In the genomic region with DNA sequence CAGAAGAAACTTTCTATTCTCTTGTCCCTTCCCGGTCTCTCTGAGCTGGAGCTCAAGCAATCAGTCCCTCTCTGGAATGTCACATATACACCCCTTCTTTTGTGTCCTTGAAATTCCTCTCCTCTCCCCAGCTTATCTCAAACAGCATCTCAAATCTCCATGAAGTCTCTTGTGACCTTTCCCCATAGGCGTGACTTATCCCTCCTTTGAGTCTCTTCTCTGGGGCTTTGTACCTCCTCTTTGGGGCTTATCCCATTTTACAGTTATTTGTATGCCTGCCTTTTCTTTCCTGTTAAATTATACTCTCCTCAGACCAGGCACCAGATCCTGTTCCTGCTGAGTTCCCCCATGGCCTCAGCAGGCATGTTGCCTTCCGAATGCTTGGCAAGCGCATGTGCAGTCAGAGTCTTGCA, we compare ENCODE assay signal across 28 mouse cellular contexts.
DNase-seq lines count a peak whose midpoint lies in the region; ATAC-seq and TF ChIP-seq lines count a peak whose summit lies in the region.
"Had no signal": no experiment of that assay in that cellular context is flagged by ENCODE, and none has a peak within 500 bp of the region (broad histone marks: within the 10 kb centered on the region; RNA-seq: fewer than 3 reads in every experiment).

No protein-coding gene starts in this region.

- peak; percentile 26 for DNase-seq in embryonic facial prominence, embryonic 14.5 days (ENCODE audit: low spot score)
- DNase-seq in embryonic facial prominence, embryonic 10.5 days (ENCODE audit: low spot score) = no peak
- DNase-seq in midbrain, embryonic 10.5 days (ENCODE audit: low spot score) = peak; percentile 65
- no peak for DNase-seq in midbrain, postnatal 0 days (ENCODE audit: low spot score)
- peak; percentile 52 for DNase-seq in brain, embryonic 14.5 days (ENCODE audit: low read depth)
- DNase-seq in midbrain, embryonic 14.5 days = peak; percentile 61
- no peak for DNase-seq in layer of hippocampus, adult 11-12 months (ENCODE audit: low spot score)
- no peak for DNase-seq in heart, embryonic 10.5 days (ENCODE audit: low spot score)
- DNase-seq: adrenal gland, postnatal 10 days; B cell, adult 2 months; cerebellum, adult 18-20 months; gastrocnemius, postnatal 25 days; heart, adult 18-20 months; heart, postnatal 4 days; kidney, adult 9 months; kidney, postnatal 10 days; lung, embryonic 14.5 days; lung, postnatal 36 days; right cerebral cortex, postnatal 25 days; spleen, adult 18-20 months had no signal

- H3K36me3 ChIP-seq in embryonic facial prominence, embryonic 14.5 days (ENCODE audit: control insufficient read depth, insufficient read depth, low read length) = no peaks in the 10 kb centered on the region
- H3K36me3 ChIP-seq in embryonic facial prominence, embryonic 10.5 days (replicated peaks) = no peaks in the 10 kb centered on the region
- no peaks in the 10 kb centered on the region for H3K36me3 ChIP-seq in midbrain, embryonic 10.5 days
- H3K36me3 ChIP-seq in midbrain, postnatal 0 days (ENCODE audit: insufficient read depth, low read length) = no peaks in the 10 kb centered on the region
- H3K36me3 ChIP-seq in midbrain, embryonic 14.5 days (ENCODE audit: control insufficient read depth, insufficient read depth, low read length) = no peaks in the 10 kb centered on the region
- no peaks in the 10 kb centered on the region for H3K36me3 ChIP-seq in heart, embryonic 10.5 days
- H3K36me3 ChIP-seq: heart, embryonic 12.5 days; limb, embryonic 12.5 days; liver, embryonic 15.5 days; neural tube, embryonic 15.5 days had no signal

- H3K4me2 ChIP-seq in embryonic facial prominence, embryonic 14.5 days (ENCODE audit: low read depth, low read length) = no peak overlapping the region
- no peak overlapping the region for H3K4me2 ChIP-seq in midbrain, postnatal 0 days (ENCODE audit: low read depth, low read length, poor library complexity, severe bottlenecking)
- no peak overlapping the region for H3K4me2 ChIP-seq in midbrain, embryonic 14.5 days (ENCODE audit: low read length)
- H3K4me2 ChIP-seq: heart, embryonic 12.5 days; limb, embryonic 12.5 days; liver, embryonic 15.5 days; lung, embryonic 14.5 days; neural tube, embryonic 15.5 days had no signal

- TF ChIP-seq CTCF in midbrain, postnatal 0 days (IDR thresholded peaks at IDR 0.05) = no peak
- no peak for TF ChIP-seq CTCF in brain, embryonic 14.5 days (IDR thresholded peaks at IDR 0.05; ENCODE audit: borderline replicate concordance, extremely low read depth, insufficient read depth, insufficient read length)

- no peak overlapping the region for H3K9ac ChIP-seq in embryonic facial prominence, embryonic 14.5 days (ENCODE audit: low read depth, low read length)
- H3K9ac ChIP-seq in midbrain, postnatal 0 days (replicated peaks; ENCODE audit: low read length, poor library complexity, severe bottlenecking) = no peak overlapping the region
- no peak overlapping the region for H3K9ac ChIP-seq in midbrain, embryonic 14.5 days (replicated peaks; ENCODE audit: low read length)
- H3K9ac ChIP-seq: heart, embryonic 12.5 days; limb, embryonic 12.5 days; liver, embryonic 15.5 days; lung, embryonic 14.5 days; neural tube, embryonic 15.5 days had no signal

- no peaks in the 10 kb centered on the region for H3K27me3 ChIP-seq in embryonic facial prominence, embryonic 14.5 days (replicated peaks; ENCODE audit: control insufficient read depth, insufficient read depth, low read length)
- H3K27me3 ChIP-seq in embryonic facial prominence, embryonic 10.5 days (replicated peaks; ENCODE audit: low read depth, poor library complexity, severe bottlenecking) = 0 out of 2 replicates have a peak, but pooled peaks cover 4% of the 10 kb centered on the region
- peaks cover 31% of the 10 kb centered on the region; the same call in 1 of the 2 replicates for H3K27me3 ChIP-seq in midbrain, embryonic 10.5 days (ENCODE audit: low read depth, poor library complexity, severe bottlenecking)
- H3K27me3 ChIP-seq in midbrain, postnatal 0 days (ENCODE audit: insufficient read depth, low read length) = no peaks in the 10 kb centered on the region
- no peaks in the 10 kb centered on the region for H3K27me3 ChIP-seq in midbrain, embryonic 14.5 days (ENCODE audit: control insufficient read depth, insufficient read depth, low read length)
- H3K27me3 ChIP-seq in heart, embryonic 10.5 days (ENCODE audit: insufficient read depth, poor library complexity, severe bottlenecking) = peaks cover 7% of the 10 kb centered on the region; the same call in 1 of the 2 replicates
- H3K27me3 ChIP-seq: heart, embryonic 12.5 days; limb, embryonic 12.5 days; liver, embryonic 15.5 days; neural tube, embryonic 15.5 days had no signal

- WGBS in embryonic facial prominence, embryonic 14.5 days = 39% methylated on average over 4 of the region's 4 CpGs
- 34% methylated on average over 4 of the region's 4 CpGs for WGBS in embryonic facial prominence, embryonic 10.5 days
- WGBS in midbrain, embryonic 10.5 days = 8% methylated on average over 4 of the region's 4 CpGs
- WGBS in midbrain, postnatal 0 days = 26% methylated on average over 4 of the region's 4 CpGs
- 7% methylated on average over 4 of the region's 4 CpGs for WGBS in midbrain, embryonic 14.5 days
- 57% methylated on average over 4 of the region's 4 CpGs for WGBS in heart, embryonic 10.5 days

- TF ChIP-seq POLR2A in brain, embryonic 14.5 days (IDR thresholded peaks at IDR 0.05; ENCODE audit: borderline replicate concordance, extremely low read depth, insufficient read depth, insufficient read length, poor library complexity, severe bottlenecking) = no peak

- no peak overlapping the region for H3K27ac ChIP-seq in embryonic facial prominence, embryonic 14.5 days (replicated peaks; ENCODE audit: low read depth, low read length)
- no peak overlapping the region for H3K27ac ChIP-seq in embryonic facial prominence, embryonic 10.5 days (replicated peaks)
- H3K27ac ChIP-seq in midbrain, embryonic 10.5 days (replicated peaks) = no peak overlapping the region
- no peak overlapping the region for H3K27ac ChIP-seq in midbrain, postnatal 0 days (ENCODE audit: low read depth, low read length)
- H3K27ac ChIP-seq in midbrain, embryonic 14.5 days (replicated peaks; ENCODE audit: low read depth, low read length) = no peak overlapping the region
- H3K27ac ChIP-seq in heart, embryonic 10.5 days = no peak overlapping the region
- H3K27ac ChIP-seq: layer of hippocampus, adult 2 months; left cerebral cortex, adult 2 months; limb, embryonic 12.5 days; liver, embryonic 15.5 days; neural tube, embryonic 15.5 days had no signal

- 0 out of 2 replicates have a peak, but pooled peaks have one; percentile 44 for ATAC-seq in embryonic facial prominence, embryonic 14.5 days (ENCODE audit: low read depth)
- no peak for ATAC-seq in midbrain, postnatal 0 days (ENCODE audit: low FRiP score)
- peak; percentile 63; the same call in 1 of the 2 replicates for ATAC-seq in midbrain, embryonic 14.5 days (ENCODE audit: low FRiP score, low TSS enrichment)
- ATAC-seq: forebrain, embryonic 14.5 days; intestine, postnatal 0 days had no signal

- peaks cover 9% of the 10 kb centered on the region for H3K4me1 ChIP-seq in embryonic facial prominence, embryonic 14.5 days (ENCODE audit: control insufficient read depth, insufficient read depth, low read length)
- H3K4me1 ChIP-seq in embryonic facial prominence, embryonic 10.5 days = peaks cover 23% of the 10 kb centered on the region
- H3K4me1 ChIP-seq in midbrain, embryonic 10.5 days = peaks cover 46% of the 10 kb centered on the region
- H3K4me1 ChIP-seq in midbrain, postnatal 0 days (ENCODE audit: insufficient read depth, low read length) = no peaks in the 10 kb centered on the region
- no peaks in the 10 kb centered on the region for H3K4me1 ChIP-seq in midbrain, embryonic 14.5 days (ENCODE audit: control insufficient read depth, insufficient read depth, low read length)
- peaks cover 23% of the 10 kb centered on the region for H3K4me1 ChIP-seq in heart, embryonic 10.5 days
- H3K4me1 ChIP-seq: neural tube, embryonic 15.5 days had no signal

- H3K4me3 ChIP-seq in embryonic facial prominence, embryonic 14.5 days (ENCODE audit: low read depth, low read length) = no peak overlapping the region
- H3K4me3 ChIP-seq in embryonic facial prominence, embryonic 10.5 days = no peak overlapping the region
- no peak overlapping the region for H3K4me3 ChIP-seq in midbrain, embryonic 10.5 days
- H3K4me3 ChIP-seq in midbrain, postnatal 0 days (ENCODE audit: low read depth, low read length) = no peak overlapping the region
- no peak overlapping the region for H3K4me3 ChIP-seq in midbrain, embryonic 14.5 days (replicated peaks; ENCODE audit: low read depth, low read length)
- no peak overlapping the region for H3K4me3 ChIP-seq in heart, embryonic 10.5 days
- H3K4me3 ChIP-seq: heart, embryonic 12.5 days; layer of hippocampus, adult 2 months; left cerebral cortex, adult 2 months; limb, embryonic 12.5 days; liver, embryonic 15.5 days; neural tube, embryonic 15.5 days had no signal

- no peaks in the 10 kb centered on the region for H3K9me3 ChIP-seq in embryonic facial prominence, embryonic 14.5 days (ENCODE audit: control insufficient read depth, low read length)
- H3K9me3 ChIP-seq in embryonic facial prominence, embryonic 10.5 days = no peaks in the 10 kb centered on the region
- H3K9me3 ChIP-seq in midbrain, embryonic 10.5 days (replicated peaks) = no peaks in the 10 kb centered on the region
- no peaks in the 10 kb centered on the region for H3K9me3 ChIP-seq in midbrain, postnatal 0 days (ENCODE audit: low read length)
- no peaks in the 10 kb centered on the region for H3K9me3 ChIP-seq in midbrain, embryonic 14.5 days (ENCODE audit: control insufficient read depth, low read length)
- H3K9me3 ChIP-seq in heart, embryonic 10.5 days = no peaks in the 10 kb centered on the region
- H3K9me3 ChIP-seq: heart, embryonic 12.5 days; limb, embryonic 12.5 days; liver, embryonic 15.5 days; neural tube, embryonic 15.5 days had no signal

Comparison
In these comparisons a context has a peak if more than half of its experiments do, and no peak if none do; other contexts are left out.
1. DNase-seq: peak in embryonic facial prominence, embryonic 14.5 days (single experiment), midbrain, embryonic 10.5 days (single experiment), brain, embryonic 14.5 days (single experiment) and midbrain, embryonic 14.5 days (single experiment); none in embryonic facial prominence, embryonic 10.5 days (single experiment), midbrain, postnatal 0 days (single experiment), layer of hippocampus, adult 11-12 months (single experiment) and heart, embryonic 10.5 days (single experiment).